Mouse (Mus musculus) kidney, postnatal 0 days (tissue): ENCODE results near the gene Slc16a10. TPM values are rescaled to one million over a fixed set of nuclear protein-coding genes. Genes with fewer than 3 reads are reported as not detected.

ENCODE experiments used
- ATAC-seq: fragments of 200-750 bp; cut with Nextera tagmentation; replicated peaks from 2 replicates; pipeline ENCODE4 v1.8.0; 2017; ENCODE audit warnings: low read depth, moderate number of reproducible peaks, moderate TSS enrichment, moderate library complexity; ENCODE audit not compliant: low FRiP score
- DNase-seq: peaks from one replicate; pipeline ENCODE4 v3.0.0-alpha.2; 2016; ENCODE audit warnings: low spot score
- H3K27ac ChIP-seq: fragments of 300-500 bp; sonication (generic); 2 replicates; pipeline ENCODE4 v1.5.1; 2014; ENCODE audit warnings: mild to moderate bottlenecking
- H3K27me3 ChIP-seq: fragments of 300-500 bp; sonication (generic); 2 replicates; pipeline ENCODE4 v1.6.1; 2014; ENCODE audit warnings: low read length, mixed read lengths; ENCODE audit not compliant: insufficient read depth
- H3K36me3 ChIP-seq: fragments of 300-500 bp; sonication (generic); 2 replicates; pipeline ENCODE4 v1.6.1; 2014; ENCODE audit warnings: low read length, mixed read lengths; ENCODE audit not compliant: insufficient read depth
- H3K4me1 ChIP-seq: fragments of 300-500 bp; sonication (generic); replicated peaks from 2 replicates; pipeline ENCODE4 v1.6.1; 2014; ENCODE audit warnings: antibody characterized with exemption, low read length, mixed read lengths; ENCODE audit not compliant: insufficient read depth
- H3K4me2 ChIP-seq: fragments of 300-500 bp; sonication (generic); 2 replicates; pipeline ENCODE4 v1.6.1; 2014; ENCODE audit warnings: mild to moderate bottlenecking, low read length, moderate library complexity, mixed read lengths
- H3K4me3 ChIP-seq: fragments of 300-500 bp; sonication (generic); replicated peaks from 2 replicates; pipeline ENCODE4 v1.5.1; 2014; ENCODE audit warnings: low read depth, low read length
- H3K9ac ChIP-seq: fragments of 300-500 bp; sonication (generic); 2 replicates; pipeline ENCODE4 v1.6.1; 2014; ENCODE audit warnings: low read depth, low read length
- H3K9me3 ChIP-seq: fragments of 300-500 bp; sonication (generic); replicated peaks from 2 replicates; pipeline ENCODE4 v1.6.1; 2016; ENCODE audit warnings: low read length, inconsistent platforms, mixed read lengths
- CTCF ChIP-seq: IDR thresholded peaks from 2 replicates; pipeline ENCODE4 v1.5.1; 2016; ENCODE audit warnings: antibody characterized with exemption, low read depth, mild to moderate bottlenecking, moderate library complexity
- WGBS: fragments of 180-500 bp; shearing (Covaris S2); extraction: QIAGEN DNeasy Blood & Tissue Kit; methylation state at CpG from one replicate; pipeline ENCODE4 v1.1.7; 2014; 5-methylcytosine and 5-hydroxymethylcytosine counted together
- polyA plus RNA-seq: library from polyadenylated mRNA; unstranded; fragments of >200 nt; fragmentation: Nextera tagmentation; extraction: Ambion mirVana; gene quantifications from 2 replicates; pipeline ENCODE4 v1.2.1, GENCODE M21; 2015

Gene Slc16a10
- polyA plus RNA-seq, 1 experiment from 2014 or later, result 10.0 TPM

- H3K4me2 ChIP-seq, result no peak overlapping the region
Observed at GRCm38 (mm10) chr10:40082668-40083067, 59.4 kb downstream of the Slc16a10 start.

GRCm38 (mm10) chr10:40080533-40080932 is 61.5 kb downstream of the Slc16a10 start:
- no peaks in the 10 kb centered on the region for H3K9me3 ChIP-seq
- TF ChIP-seq CTCF, result no peak
- H3K4me3 ChIP-seq, result no peak overlapping the region
- 45% methylated on average over 10 of the region's 10 CpGs for WGBS
- no peaks in the 10 kb centered on the region for H3K36me3 ChIP-seq
- H3K4me2 ChIP-seq, result no peak overlapping the region
- no peaks in the 10 kb centered on the region for H3K4me1 ChIP-seq
- no peak overlapping the region for H3K27ac ChIP-seq
- H3K27me3 ChIP-seq, result no peaks in the 10 kb centered on the region
- no peak for ATAC-seq
- H3K9ac ChIP-seq, result no peak overlapping the region
- no peak for DNase-seq

More at GRCm38 (mm10) chr10:40082668-40083067, 59.4 kb downstream of the Slc16a10 start:
- no peaks in the 10 kb centered on the region for H3K4me1 ChIP-seq
- no peaks in the 10 kb centered on the region for H3K27me3 ChIP-seq
- no peak for ATAC-seq
- no peaks in the 10 kb centered on the region for H3K36me3 ChIP-seq
- no peak overlapping the region for H3K27ac ChIP-seq
- no peak for DNase-seq
- WGBS, result 82% methylated on average over 7 of the region's 7 CpGs
- no peak for TF ChIP-seq CTCF
- no peak overlapping the region for H3K9ac ChIP-seq
- no peak overlapping the region for H3K4me3 ChIP-seq
- no peaks in the 10 kb centered on the region for H3K9me3 ChIP-seq

GRCm38 (mm10) chr10:40079256-40079655 is 62.8 kb downstream of the Slc16a10 start:
- Histone ChIP-seq H3K9me3 (no peaks in the 10 kb centered on the region), H3K4me3 (no peak overlapping the region), H3K9ac (no peak overlapping the region), H3K27me3 (no peaks in the 10 kb centered on the region), H3K4me1 (no peaks in the 10 kb centered on the region), H3K4me2 (no peak overlapping the region), H3K36me3 (no peaks in the 10 kb centered on the region), H3K27ac (no peak overlapping the region)
- TF ChIP-seq CTCF, result no peak
- WGBS, result 73% methylated on average over 2 of the region's 2 CpGs
- ATAC-seq (no peak), DNase-seq (no peak)

GRCm38 (mm10) chr10:40077960-40078353 is 64.1 kb downstream of the Slc16a10 start:
- DNase-seq, result no peak
- Histone ChIP-seq H3K4me2 (no peak overlapping the region), H3K4me3 (no peak overlapping the region), H3K9ac (no peak overlapping the region), H3K27ac (no peak overlapping the region), H3K4me1 (no peaks in the 10 kb centered on the region), H3K27me3 (no peaks in the 10 kb centered on the region), H3K9me3 (no peaks in the 10 kb centered on the region), H3K36me3 (no peaks in the 10 kb centered on the region)
- no peak for TF ChIP-seq CTCF
- 75% methylated on average over 6 of the region's 6 CpGs for WGBS
- ATAC-seq, result no peak

- H3K4me3 ChIP-seq, result no peak overlapping the region
- no peaks in the 10 kb centered on the region for H3K9me3 ChIP-seq
- DNase-seq (no peak), ATAC-seq (no peak)
- H3K36me3 ChIP-seq, result no peaks in the 10 kb centered on the region
- H3K9ac ChIP-seq, result no peak overlapping the region
- 79% methylated on average over 4 of the region's 4 CpGs for WGBS
- H3K4me2 ChIP-seq, result no peak overlapping the region
- H3K4me1 ChIP-seq, result no peaks in the 10 kb centered on the region
- no peak overlapping the region for H3K27ac ChIP-seq
- TF ChIP-seq CTCF, result no peak
- H3K27me3 ChIP-seq, result no peaks in the 10 kb centered on the region
Observed at GRCm38 (mm10) chr10:40077346-40077959, 64.6 kb downstream of the Slc16a10 start.

GRCm38 (mm10) chr10:40073608-40074007 is 68.5 kb downstream of the Slc16a10 start:
- Histone ChIP-seq H3K9me3 (no peaks in the 10 kb centered on the region), H3K9ac (no peak overlapping the region), H3K4me2 (no peak overlapping the region), H3K27ac (no peak overlapping the region), H3K4me3 (no peak overlapping the region), H3K4me1 (no peaks in the 10 kb centered on the region; the same call in 1 of the 2 replicates), H3K27me3 (no peaks in the 10 kb centered on the region), H3K36me3 (no peaks in the 10 kb centered on the region)
- TF ChIP-seq CTCF, result no peak
- WGBS, result 83% methylated on average over 6 of the region's 6 CpGs
- ATAC-seq (no peak), DNase-seq (no peak)

GRCm38 (mm10) chr10:40070684-40071083 is 71.4 kb downstream of the Slc16a10 start:
- H3K4me1 ChIP-seq, result no peaks in the 10 kb centered on the region; the same call in 1 of the 2 replicates
- 74% methylated on average over 9 of the region's 9 CpGs for WGBS
- ATAC-seq, result no peak

More at GRCm38 (mm10) chr10:40070684-40071083, 71.4 kb downstream of the Slc16a10 start:
- no peak overlapping the region for H3K4me2 ChIP-seq
- no peak for DNase-seq
- no peak overlapping the region for H3K27ac ChIP-seq
- TF ChIP-seq CTCF, result no peak
- H3K36me3 ChIP-seq, result no peaks in the 10 kb centered on the region
- no peaks in the 10 kb centered on the region for H3K9me3 ChIP-seq
- no peaks in the 10 kb centered on the region for H3K27me3 ChIP-seq
- H3K4me3 ChIP-seq, result no peak overlapping the region
- no peak overlapping the region for H3K9ac ChIP-seq
